Mouse (Mus musculus): ENCODE results near the gene Peg12. TPM values are rescaled to one million over a fixed set of nuclear protein-coding genes. Genes with fewer than 3 reads are reported as not detected.

Peg12 gene
- polyA plus RNA-seq, 1 experiment from 2014 or later: 10.0 TPM

- Histone ChIP-seq H3K9ac (peak within 1 kb of the TSS; percentile 64), H3K36me3 (no peaks in the 10 kb centered on the region), H3K9me3 (no peaks in the 10 kb centered on the region), H3K4me1 (replicated peaks) (peaks cover 10% of the 10 kb centered on the region; the same call in 1 of the 2 replicates), H3K27me3 (no peaks in the 10 kb centered on the region), H3K4me3 (peak within 1 kb of the TSS; percentile 56), H3K27ac (replicated peaks) (peak within 1 kb of the TSS; percentile 85), H3K4me2 (peak within 1 kb of the TSS; percentile 68)
- WGBS: 22% methylated on average over 49 of the region's 49 CpGs
- peak; percentile 95 for ATAC-seq (ENCODE audit: low FRiP score, low read depth)
These were observed 44.6 kb downstream of the Peg12 start, which contains the start of gene Mkrn3 for GRCm38 (mm10) chr7:62419493-62420360. TSS of gene Mkrn3 (minus strand) at chr7:62420139.

DNA sequence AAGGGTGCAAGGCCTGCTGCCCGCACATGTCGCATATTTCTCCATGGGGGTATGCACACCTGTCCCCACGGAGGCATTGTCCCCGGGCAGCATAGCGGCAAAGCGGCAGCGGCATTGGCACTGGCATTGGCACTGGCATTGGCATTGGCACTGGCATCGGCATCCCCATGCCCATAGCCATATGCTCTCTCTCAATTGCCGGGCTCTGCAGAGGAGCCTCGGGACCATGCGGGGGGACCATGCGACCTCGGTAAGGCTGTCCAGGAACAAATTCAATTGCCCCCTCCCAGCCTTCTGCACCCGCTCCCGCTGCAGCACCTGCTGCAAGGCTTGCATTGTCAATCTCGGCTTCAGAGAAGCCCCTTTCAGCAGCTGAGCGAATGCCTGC, 45.2 kb downstream of the Peg12 start:
- H3K9ac ChIP-seq: peak overlapping the region; percentile 64
- H3K27ac ChIP-seq (replicated peaks): peak overlapping the region; percentile 85
- H3K27me3 ChIP-seq: no peaks in the 10 kb centered on the region
- peaks cover 10% of the 10 kb centered on the region; the same call in 1 of the 2 replicates for H3K4me1 ChIP-seq (replicated peaks)
- H3K36me3 ChIP-seq: no peaks in the 10 kb centered on the region
- 44% methylated on average over 17 of the region's 17 CpGs for WGBS
- H3K9me3 ChIP-seq: no peaks in the 10 kb centered on the region
- ATAC-seq (ENCODE audit: low FRiP score, low read depth): peak; percentile 81
- peak overlapping the region; percentile 56 for H3K4me3 ChIP-seq
- H3K4me2 ChIP-seq: peak overlapping the region; percentile 68

- Histone ChIP-seq H3K9ac (peak overlapping the region; percentile 64), H3K27me3 (no peaks in the 10 kb centered on the region), H3K4me2 (peak overlapping the region; percentile 68), H3K4me3 (peak overlapping the region; percentile 56), H3K4me1 (replicated peaks) (peaks cover 10% of the 10 kb centered on the region; the same call in 1 of the 2 replicates), H3K9me3 (no peaks in the 10 kb centered on the region), H3K36me3 (no peaks in the 10 kb centered on the region), H3K27ac (replicated peaks) (peak overlapping the region; percentile 85)
- no peak for ATAC-seq (ENCODE audit: low FRiP score, low read depth)
- WGBS: 45% methylated on average over 9 of the region's 9 CpGs
These were observed 46.0 kb downstream of the Peg12 start for GRCm38 (mm10) chr7:62418346-62418745.

DNA sequence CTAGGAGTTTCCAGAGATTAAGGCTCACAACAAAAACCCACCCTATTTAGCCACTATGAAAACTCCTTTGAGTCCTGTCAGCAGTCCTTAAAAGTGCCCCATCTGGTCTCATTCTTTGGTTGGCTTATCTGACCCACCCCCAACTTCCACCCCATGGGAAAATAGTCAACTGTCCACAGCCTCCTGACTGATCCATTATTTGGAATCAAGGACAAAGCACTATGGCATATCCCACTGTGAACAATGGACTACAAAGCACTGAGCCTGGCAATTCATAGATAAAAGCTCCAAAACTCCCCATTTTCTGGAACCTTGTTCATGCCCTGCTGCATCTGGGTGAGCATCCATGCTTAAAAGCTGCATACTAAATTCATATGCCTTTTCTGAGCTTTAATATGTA, 48.1 kb downstream of the Peg12 start:
- Histone ChIP-seq H3K27me3 (no peaks in the 10 kb centered on the region), H3K4me1 (replicated peaks) (peaks cover 10% of the 10 kb centered on the region; the same call in 1 of the 2 replicates), H3K4me3 (no peak overlapping the region), H3K27ac (replicated peaks) (0 out of 2 replicates have a peak overlapping the region, but pooled peaks have one; percentile 30), H3K36me3 (no peaks in the 10 kb centered on the region), H3K9ac (no peak overlapping the region), H3K9me3 (no peaks in the 10 kb centered on the region), H3K4me2 (peak overlapping the region; percentile 26)
- ATAC-seq (ENCODE audit: low FRiP score, low read depth): no peak

DNA sequence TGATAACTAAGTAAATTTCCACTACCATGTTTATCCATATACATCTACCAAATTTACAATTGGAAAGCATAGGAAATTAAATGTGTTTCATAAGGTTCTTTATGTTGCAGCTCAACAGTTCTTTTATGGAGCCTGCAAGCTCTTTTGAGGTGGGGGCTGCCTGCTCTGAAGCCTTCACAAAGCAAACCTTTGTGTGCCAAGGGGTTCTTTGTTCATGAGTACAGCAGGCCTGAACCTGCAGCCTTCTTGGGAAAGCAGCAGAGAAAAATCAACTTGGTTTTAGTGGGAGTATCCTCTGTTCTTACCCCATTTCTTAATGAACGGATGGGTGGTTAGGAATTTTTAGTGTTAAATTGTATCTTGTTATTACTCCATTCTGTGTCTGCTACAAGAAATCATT, 49.1 kb downstream of the Peg12 start:
- no peaks in the 10 kb centered on the region for H3K27me3 ChIP-seq
- no peaks in the 10 kb centered on the region for H3K9me3 ChIP-seq
- H3K9ac ChIP-seq: no peak overlapping the region
- H3K4me2 ChIP-seq: no peak overlapping the region
- 42% methylated on average over 1 of the region's 1 CpGs for WGBS
- peaks cover 10% of the 10 kb centered on the region; the same call in 1 of the 2 replicates for H3K4me1 ChIP-seq (replicated peaks)
- ATAC-seq (ENCODE audit: low FRiP score, low read depth): no peak
- H3K4me3 ChIP-seq: no peak overlapping the region
- peak overlapping the region; percentile 20; the same call in 1 of the 2 replicates for H3K27ac ChIP-seq (replicated peaks)
- no peaks in the 10 kb centered on the region for H3K36me3 ChIP-seq

Other genes starting within 250 kb of the Peg12 start
- gene Ndn, start 117.9 kb downstream of the Peg12 start, polyA plus RNA-seq (2015; fragmentation: Nextera tagmentation; extraction: Ambion mirVana): 577 and 610 TPM in 2 replicates
- gene Magel2, start 87.5 kb downstream of the Peg12 start, polyA plus RNA-seq (2015; fragmentation: Nextera tagmentation; extraction: Ambion mirVana): 12.9 and 17.4 TPM in 2 replicates
- 20.9 and 22.4 TPM in 2 replicates for gene Mkrn3, start 44.4 kb downstream of the Peg12 start, polyA plus RNA-seq (2015; fragmentation: Nextera tagmentation; extraction: Ambion mirVana)